Mouse (Mus musculus): ENCODE data around the gene Tnxb. TPM values are rescaled to one million over a fixed set of nuclear protein-coding genes. Genes with fewer than 3 reads are reported as not detected.

The Tnxb gene
- polyA plus RNA-seq (2015; fragmentation: Nextera tagmentation; extraction: Ambion mirVana) = 0.14 and 0.15 TPM in 2 replicates

GRCm38 (mm10) chr17:34670235-34670634 lies at the start of gene Tnxb:
Gene Tnxb, plus strand, starts transcription at chr17:34670535.
- peaks cover 9% of the 10 kb centered on the region; the same call in 1 of the 2 replicates for H3K4me1 ChIP-seq (ENCODE audit: control insufficient read depth, insufficient read depth, low read length)
- no peak for ATAC-seq
- no peaks in the 10 kb centered on the region for H3K36me3 ChIP-seq (ENCODE audit: control insufficient read depth, insufficient read depth, low read length)
- H3K4me3 ChIP-seq (ENCODE audit: low read depth, low read length) = peak within 1 kb of the TSS; percentile 43
- peaks cover 50% of the 10 kb centered on the region for H3K27me3 ChIP-seq (ENCODE audit: control insufficient read depth, insufficient read depth, low read depth, low read length)
- H3K9me3 ChIP-seq (replicated peaks; ENCODE audit: control insufficient read depth, low read length, poor library complexity, severe bottlenecking) = no peaks in the 10 kb centered on the region
- no peak within 1 kb of the TSS for H3K27ac ChIP-seq (ENCODE audit: low read length)
- peak within 1 kb of the TSS; percentile 54 for H3K9ac ChIP-seq (ENCODE audit: low read depth, low read length)
- peak within 1 kb of the TSS; percentile 69 for H3K4me2 ChIP-seq (ENCODE audit: low read length)
- WGBS = 72% methylated on average over 7 of the region's 7 CpGs

- Histone ChIP-seq H3K36me3 (ENCODE audit: control insufficient read depth, insufficient read depth, low read length) (peaks cover 9% of the 10 kb centered on the region; the same call in 1 of the 2 replicates), H3K27ac (ENCODE audit: low read length) (no peak overlapping the region), H3K4me3 (ENCODE audit: low read depth, low read length) (no peak overlapping the region), H3K9me3 (replicated peaks; ENCODE audit: control insufficient read depth, low read length, poor library complexity, severe bottlenecking) (no peaks in the 10 kb centered on the region), H3K9ac (ENCODE audit: low read depth, low read length) (no peak overlapping the region), H3K4me2 (ENCODE audit: low read length) (no peak overlapping the region), H3K4me1 (ENCODE audit: control insufficient read depth, insufficient read depth, low read length) (peaks cover 4% of the 10 kb centered on the region), H3K27me3 (ENCODE audit: control insufficient read depth, insufficient read depth, low read depth, low read length) (no peaks in the 10 kb centered on the region)
- no peak for ATAC-seq
- WGBS = 92% methylated on average over 8 of the region's 8 CpGs
Measured at GRCm38 (mm10) chr17:34621006-34621405, 49.3 kb upstream of the Tnxb start.

- no peak for ATAC-seq
- H3K27me3 ChIP-seq (ENCODE audit: control insufficient read depth, insufficient read depth, low read depth, low read length) = no peaks in the 10 kb centered on the region
- no peak overlapping the region for H3K27ac ChIP-seq (ENCODE audit: low read length)
- H3K36me3 ChIP-seq (ENCODE audit: control insufficient read depth, insufficient read depth, low read length) = peaks cover 8% of the 10 kb centered on the region; the same call in 1 of the 2 replicates
- H3K9me3 ChIP-seq (replicated peaks; ENCODE audit: control insufficient read depth, low read length, poor library complexity, severe bottlenecking) = no peaks in the 10 kb centered on the region
- WGBS = 88% methylated on average over 9 of the region's 9 CpGs
- no peak overlapping the region for H3K4me2 ChIP-seq (ENCODE audit: low read length)
- H3K9ac ChIP-seq (ENCODE audit: low read depth, low read length) = no peak overlapping the region
- no peak overlapping the region for H3K4me3 ChIP-seq (ENCODE audit: low read depth, low read length)
- H3K4me1 ChIP-seq (ENCODE audit: control insufficient read depth, insufficient read depth, low read length) = peaks cover 12% of the 10 kb centered on the region
Measured at GRCm38 (mm10) chr17:34623161-34623560, 47.2 kb upstream of the Tnxb start.

GRCm38 (mm10) chr17:34624981-34625380 lies 45.4 kb upstream of the Tnxb start:
- H3K4me1 ChIP-seq (ENCODE audit: control insufficient read depth, insufficient read depth, low read length) = peaks cover 26% of the 10 kb centered on the region

GRCm38 (mm10) chr17:34626062-34626772 lies 44.1 kb upstream of the Tnxb start:
- WGBS = 52% methylated on average over 16 of the region's 16 CpGs
- Histone ChIP-seq H3K27me3 (ENCODE audit: control insufficient read depth, insufficient read depth, low read depth, low read length) (no peaks in the 10 kb centered on the region), H3K4me3 (ENCODE audit: low read depth, low read length) (peak overlapping the region; percentile 73), H3K36me3 (ENCODE audit: control insufficient read depth, insufficient read depth, low read length) (no peaks in the 10 kb centered on the region), H3K4me1 (ENCODE audit: control insufficient read depth, insufficient read depth, low read length) (peaks cover 38% of the 10 kb centered on the region), H3K9me3 (replicated peaks; ENCODE audit: control insufficient read depth, low read length, poor library complexity, severe bottlenecking) (no peaks in the 10 kb centered on the region), H3K27ac (ENCODE audit: low read length) (peak overlapping the region; percentile 85), H3K4me2 (ENCODE audit: low read length) (peak overlapping the region; percentile 92), H3K9ac (ENCODE audit: low read depth, low read length) (peak overlapping the region; percentile 78)
- no peak; the same call in 1 of the 2 replicates for ATAC-seq

More at GRCm38 (mm10) chr17:34624981-34625380, 45.4 kb upstream of the Tnxb start:
- H3K4me3 ChIP-seq (ENCODE audit: low read depth, low read length) = no peak overlapping the region
- 96% methylated on average over 3 of the region's 3 CpGs for WGBS
- H3K9me3 ChIP-seq (replicated peaks; ENCODE audit: control insufficient read depth, low read length, poor library complexity, severe bottlenecking) = no peaks in the 10 kb centered on the region
- no peak overlapping the region for H3K4me2 ChIP-seq (ENCODE audit: low read length)
- no peak overlapping the region for H3K9ac ChIP-seq (ENCODE audit: low read depth, low read length)
- ATAC-seq = no peak
- H3K27ac ChIP-seq (ENCODE audit: low read length) = no peak overlapping the region
- peaks cover 3% of the 10 kb centered on the region; the same call in 1 of the 2 replicates for H3K36me3 ChIP-seq (ENCODE audit: control insufficient read depth, insufficient read depth, low read length)
- H3K27me3 ChIP-seq (ENCODE audit: control insufficient read depth, insufficient read depth, low read depth, low read length) = no peaks in the 10 kb centered on the region

GRCm38 (mm10) chr17:34626773-34627092 lies 43.6 kb upstream of the Tnxb start:
- Histone ChIP-seq H3K27ac (ENCODE audit: low read length) (peak overlapping the region; percentile 85), H3K9me3 (replicated peaks; ENCODE audit: control insufficient read depth, low read length, poor library complexity, severe bottlenecking) (no peaks in the 10 kb centered on the region), H3K4me1 (ENCODE audit: control insufficient read depth, insufficient read depth, low read length) (peaks cover 43% of the 10 kb centered on the region), H3K4me2 (ENCODE audit: low read length) (peak overlapping the region; percentile 92), H3K9ac (ENCODE audit: low read depth, low read length) (peak overlapping the region; percentile 78), H3K4me3 (ENCODE audit: low read depth, low read length) (peak overlapping the region; percentile 73), H3K36me3 (ENCODE audit: control insufficient read depth, insufficient read depth, low read length) (no peaks in the 10 kb centered on the region), H3K27me3 (ENCODE audit: control insufficient read depth, insufficient read depth, low read depth, low read length) (no peaks in the 10 kb centered on the region)
- peak; percentile 46 for ATAC-seq
- under 1% methylated on average over 17 of the region's 18 CpGs for WGBS

- Histone ChIP-seq H3K9me3 (replicated peaks; ENCODE audit: control insufficient read depth, low read length, poor library complexity, severe bottlenecking) (no peaks in the 10 kb centered on the region), H3K4me3 (ENCODE audit: low read depth, low read length) (peak overlapping the region; percentile 73), H3K36me3 (ENCODE audit: control insufficient read depth, insufficient read depth, low read length) (no peaks in the 10 kb centered on the region), H3K4me1 (ENCODE audit: control insufficient read depth, insufficient read depth, low read length) (peaks cover 46% of the 10 kb centered on the region), H3K27me3 (ENCODE audit: control insufficient read depth, insufficient read depth, low read depth, low read length) (0 out of 2 replicates have a peak, but pooled peaks cover 1% of the 10 kb centered on the region), H3K9ac (ENCODE audit: low read depth, low read length) (peak overlapping the region; percentile 78), H3K27ac (ENCODE audit: low read length) (peak overlapping the region; percentile 85), H3K4me2 (ENCODE audit: low read length) (peak overlapping the region; percentile 92)
- WGBS = under 1% methylated on average over 36 of the region's 45 CpGs
- peak; percentile 65 for ATAC-seq
Measured at GRCm38 (mm10) chr17:34627093-34627942, 43.0 kb upstream of the Tnxb start.

- peaks cover 46% of the 10 kb centered on the region for H3K4me1 ChIP-seq (ENCODE audit: control insufficient read depth, insufficient read depth, low read length)
- H3K9ac ChIP-seq (ENCODE audit: low read depth, low read length) = peak within 1 kb of the TSS; percentile 78
- no peaks in the 10 kb centered on the region for H3K9me3 ChIP-seq (replicated peaks; ENCODE audit: control insufficient read depth, low read length, poor library complexity, severe bottlenecking)
- H3K4me2 ChIP-seq (ENCODE audit: low read length) = peak within 1 kb of the TSS; percentile 92
- peak within 1 kb of the TSS; percentile 73 for H3K4me3 ChIP-seq (ENCODE audit: low read depth, low read length)
- peak within 1 kb of the TSS; percentile 85 for H3K27ac ChIP-seq (ENCODE audit: low read length)
- WGBS = 3% methylated on average over 29 of the region's 29 CpGs
- no peaks in the 10 kb centered on the region for H3K36me3 ChIP-seq (ENCODE audit: control insufficient read depth, insufficient read depth, low read length)
- ATAC-seq = peak; percentile 11; the same call in 1 of the 2 replicates
- 0 out of 2 replicates have a peak, but pooled peaks cover 2% of the 10 kb centered on the region for H3K27me3 ChIP-seq (ENCODE audit: control insufficient read depth, insufficient read depth, low read depth, low read length)
Measured at GRCm38 (mm10) chr17:34627943-34628643, 42.2 kb upstream of the Tnxb start, which contains the start of gene Ppt2. Gene Ppt2, minus strand, starts transcription at chr17:34628510.

Measured in midbrain, embryonic 16.5 days (tissue).